Mouse (Mus musculus): ENCODE measurements around the gene Bzw1.

- TF ChIP-seq CTCF (IDR thresholded peaks at IDR 0.05; ENCODE audit: low read depth) = no peak
- TF ChIP-seq EP300 (IDR thresholded peaks at IDR 0.05; ENCODE audit: low read depth) = no peak
Observed at GRCm38 (mm10) chr1:58416048-58416447, 23.4 kb downstream of the Bzw1 start.

All from liver, postnatal 0 days (tissue).